Mouse (Mus musculus): ENCODE data around the gene Lypla2.
"Not testable (repeated sequence)": the region's sequence is repeated elsewhere in the genome, so short reads cannot be mapped to it uniquely, and the experiment has no call there.

The Lypla2 gene

DNA sequence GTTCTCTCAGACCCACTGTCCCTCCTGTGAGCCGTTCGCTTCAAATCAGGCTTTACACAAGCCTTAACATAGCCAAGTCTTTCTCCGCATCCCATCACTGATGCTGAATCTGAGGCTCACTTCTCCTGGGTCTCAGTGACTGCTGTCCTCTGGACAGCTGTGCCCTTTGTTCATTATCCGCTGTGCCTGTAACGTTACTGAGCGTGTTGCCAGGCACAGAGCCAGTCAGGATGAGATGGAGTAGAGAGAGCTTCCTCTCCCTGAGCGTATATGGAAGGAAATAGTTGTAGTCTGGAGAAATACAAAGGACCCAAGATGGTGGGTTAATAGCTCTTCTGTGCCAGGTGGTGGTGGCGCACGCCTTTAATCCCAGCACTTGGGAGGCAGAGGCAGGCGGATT lies 23.0 kb downstream of the Lypla2 start:
- DNase-seq: no peak

DNA sequence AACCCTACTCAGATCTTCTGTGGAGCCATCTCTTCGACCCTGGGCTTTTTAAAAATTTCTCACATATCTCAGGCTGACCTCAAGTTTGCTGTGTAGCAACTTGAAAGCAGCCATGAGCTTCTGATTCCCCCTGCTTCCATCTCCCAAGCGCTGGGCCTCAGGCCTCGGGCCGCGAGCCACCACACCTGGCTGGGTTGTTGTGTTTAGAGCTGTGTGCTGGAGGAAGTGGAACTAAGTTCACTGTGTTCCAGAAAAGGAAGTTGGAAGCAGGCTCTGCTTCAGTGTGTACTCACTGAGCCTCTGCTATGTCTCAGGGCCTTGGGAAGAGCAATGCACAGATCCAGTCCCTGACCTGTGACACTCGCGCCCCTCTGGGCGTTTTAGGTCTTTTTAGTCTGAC lies 24.3 kb downstream of the Lypla2 start:
- no peak for DNase-seq

DNA sequence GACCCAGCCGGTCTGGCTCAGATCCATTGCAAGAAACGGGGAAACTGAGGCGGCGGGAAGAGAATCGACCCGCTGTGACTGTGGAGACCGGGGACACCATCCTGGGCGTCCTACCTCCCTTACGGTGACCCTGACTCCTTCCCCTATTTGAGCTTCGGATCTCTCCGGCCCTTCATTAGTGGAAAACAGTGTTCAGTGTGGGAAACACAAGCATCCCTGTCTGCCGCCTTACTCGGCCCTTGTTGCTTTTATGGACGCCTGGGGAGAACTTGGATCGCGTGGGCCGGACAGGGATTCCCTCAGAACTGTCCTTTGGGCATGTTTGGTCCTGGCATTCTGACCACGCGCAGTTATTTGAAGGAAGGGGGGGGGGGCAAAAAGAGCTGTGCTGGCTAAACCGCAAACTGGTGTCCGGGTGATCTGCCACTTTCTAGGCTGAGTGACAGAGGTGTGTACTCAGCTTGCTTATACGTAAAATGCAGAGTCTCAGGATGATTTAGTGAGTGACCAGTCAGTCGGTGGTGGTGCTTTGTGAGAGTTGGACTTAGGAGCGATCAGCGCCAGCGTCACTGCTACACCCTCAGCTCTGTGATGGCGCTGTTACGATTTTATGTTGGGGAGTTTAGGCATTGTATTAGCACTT lies 25.6 kb downstream of the Lypla2 start:
- peak; percentile 38 to 50 for DNase-seq

DNA sequence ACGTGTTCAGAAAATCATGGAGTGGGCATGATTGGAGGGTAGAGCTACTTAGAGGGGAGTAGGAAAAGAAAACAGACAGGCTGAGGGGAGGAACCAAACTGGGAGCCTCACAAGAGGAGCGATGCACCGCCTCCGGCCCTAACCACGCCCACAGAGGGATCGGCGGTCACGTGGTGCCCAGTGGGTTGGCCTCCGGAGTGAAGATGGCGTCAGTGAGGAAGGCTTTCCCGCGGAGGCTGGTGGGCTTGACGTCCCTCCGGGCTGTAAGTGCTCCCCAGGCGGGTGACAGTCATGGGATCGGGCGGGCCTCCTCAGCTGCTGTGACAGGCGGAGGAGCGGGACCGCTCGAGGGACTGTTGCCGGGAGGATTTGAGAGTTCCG lies 26.2 kb downstream of the Lypla2 start, which contains the start of gene Hmgcl:
Gene Hmgcl (plus strand): TSS at position 171 of the 381 bp plus-strand sequence.
- DNase-seq: peak; percentile 91 to 94

DNA sequence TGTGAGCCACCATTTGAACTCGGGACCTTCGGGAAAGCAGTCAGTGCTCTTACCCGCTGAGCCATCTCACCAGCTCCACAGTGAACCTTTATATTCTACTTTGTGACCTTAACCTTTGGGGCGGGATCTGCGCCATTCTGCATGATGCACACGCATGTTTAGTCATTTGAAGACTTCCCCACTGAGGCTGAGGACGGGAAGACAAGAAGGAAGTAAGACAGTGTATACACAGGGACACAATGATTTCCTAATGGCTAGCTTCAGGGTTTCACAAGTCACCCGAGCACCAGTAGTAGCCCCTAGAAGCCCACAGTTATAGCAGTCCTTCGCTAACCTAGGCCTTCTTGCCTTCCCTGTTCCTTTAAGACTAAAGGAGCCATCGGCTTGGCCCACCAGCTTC lies 26.7 kb downstream of the Lypla2 start:
- no peak for DNase-seq

DNA sequence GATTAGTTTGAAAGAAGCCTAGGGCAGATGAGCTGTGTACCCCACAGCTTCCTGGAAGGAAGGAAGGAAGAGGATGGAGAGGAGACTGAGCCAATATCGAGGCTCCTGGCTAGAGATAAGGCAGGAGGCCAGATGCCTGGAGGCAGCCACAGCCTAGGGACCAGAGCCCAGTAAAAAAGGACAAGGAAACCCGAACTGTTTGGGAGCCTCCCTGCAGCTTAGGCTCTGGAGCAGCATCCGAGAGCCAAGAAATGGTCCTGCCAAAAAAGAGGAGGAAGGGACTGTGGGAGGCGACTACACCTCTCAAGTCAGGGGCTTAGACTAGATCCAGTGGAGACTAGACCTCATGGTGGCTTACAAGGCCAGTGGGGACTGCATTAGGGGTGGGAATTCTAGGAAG lies 29.0 kb downstream of the Lypla2 start:
- no peak for DNase-seq

DNA sequence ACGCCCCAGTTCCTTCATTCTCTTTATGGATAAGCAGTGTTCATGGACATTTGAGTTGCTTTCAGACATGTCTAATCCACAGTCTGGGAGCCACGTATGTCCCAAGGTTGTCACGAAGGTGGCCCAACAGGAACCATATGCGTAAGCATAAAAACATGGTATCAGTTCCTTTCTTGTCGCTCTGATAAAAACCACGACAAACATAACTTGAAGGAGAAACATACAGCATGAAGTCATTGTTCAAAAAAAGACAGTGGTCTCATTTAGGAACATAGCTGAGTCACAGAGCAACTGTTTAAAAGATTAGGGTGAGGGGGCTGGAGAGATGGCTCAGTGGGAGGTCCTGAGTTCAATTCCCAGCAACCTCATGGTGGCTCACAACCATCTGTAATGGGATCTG lies 30.2 kb downstream of the Lypla2 start:
- no peak for DNase-seq

DNA sequence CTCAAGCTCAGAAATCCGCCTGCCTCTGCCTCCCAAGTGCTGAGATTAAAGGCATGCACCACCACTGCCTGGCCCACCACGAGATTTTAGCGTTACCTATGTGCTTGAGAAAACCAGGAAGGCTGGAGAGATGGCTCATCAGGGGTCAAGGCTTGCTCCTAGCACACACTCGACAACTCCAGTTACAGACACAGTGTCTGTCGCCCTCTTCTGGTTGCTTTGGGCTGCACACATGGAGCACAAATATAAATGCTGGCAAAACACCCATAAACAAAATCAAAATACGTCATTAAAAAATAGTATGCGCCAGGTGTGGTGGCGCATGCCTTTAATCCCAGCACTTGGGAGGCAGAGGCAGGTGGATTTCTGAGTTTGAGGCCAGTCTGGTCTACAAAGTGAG lies 31.4 kb downstream of the Lypla2 start:
- not testable (repeated sequence) for DNase-seq

DNA sequence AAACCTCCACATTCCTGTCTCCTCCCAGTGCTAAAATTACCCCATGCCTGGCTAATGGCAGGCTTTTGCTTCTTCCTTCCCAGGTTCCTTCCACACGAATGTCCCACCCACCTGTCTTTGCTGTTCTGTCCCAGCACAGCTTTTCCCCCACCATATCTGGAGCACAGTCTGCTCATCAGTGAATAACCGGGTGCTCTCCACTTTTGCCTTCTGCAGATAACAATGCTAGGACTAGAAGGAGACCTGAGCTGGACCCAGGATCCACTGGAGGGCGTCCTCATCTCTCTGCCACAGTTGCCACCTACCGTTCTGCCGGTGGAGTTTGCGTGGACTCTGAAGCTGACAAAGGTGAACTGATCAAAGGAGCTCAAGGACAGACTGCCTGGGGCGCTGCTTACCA lies 33.6 kb downstream of the Lypla2 start:
- no peak for DNase-seq

DNA sequence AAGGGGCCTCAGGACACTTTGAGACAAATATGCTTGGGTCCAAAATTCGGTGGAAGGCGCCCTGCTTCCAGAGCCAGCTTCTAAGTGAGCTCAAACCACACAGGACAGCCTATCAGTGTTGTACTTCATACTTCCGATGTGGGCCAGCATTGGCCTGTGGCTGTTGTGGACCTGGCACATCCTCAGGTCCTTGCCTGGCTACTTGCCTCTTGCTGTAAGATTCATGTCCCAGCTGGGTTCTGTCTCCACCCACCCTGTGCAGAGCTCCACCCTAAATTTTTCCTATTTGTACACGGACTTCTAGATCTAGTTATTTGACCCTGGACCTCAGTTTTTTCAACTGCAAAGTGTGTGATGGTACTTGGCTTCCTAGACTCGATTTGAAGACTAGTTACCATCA lies 36.9 kb downstream of the Lypla2 start:
- no peak for DNase-seq

DNA sequence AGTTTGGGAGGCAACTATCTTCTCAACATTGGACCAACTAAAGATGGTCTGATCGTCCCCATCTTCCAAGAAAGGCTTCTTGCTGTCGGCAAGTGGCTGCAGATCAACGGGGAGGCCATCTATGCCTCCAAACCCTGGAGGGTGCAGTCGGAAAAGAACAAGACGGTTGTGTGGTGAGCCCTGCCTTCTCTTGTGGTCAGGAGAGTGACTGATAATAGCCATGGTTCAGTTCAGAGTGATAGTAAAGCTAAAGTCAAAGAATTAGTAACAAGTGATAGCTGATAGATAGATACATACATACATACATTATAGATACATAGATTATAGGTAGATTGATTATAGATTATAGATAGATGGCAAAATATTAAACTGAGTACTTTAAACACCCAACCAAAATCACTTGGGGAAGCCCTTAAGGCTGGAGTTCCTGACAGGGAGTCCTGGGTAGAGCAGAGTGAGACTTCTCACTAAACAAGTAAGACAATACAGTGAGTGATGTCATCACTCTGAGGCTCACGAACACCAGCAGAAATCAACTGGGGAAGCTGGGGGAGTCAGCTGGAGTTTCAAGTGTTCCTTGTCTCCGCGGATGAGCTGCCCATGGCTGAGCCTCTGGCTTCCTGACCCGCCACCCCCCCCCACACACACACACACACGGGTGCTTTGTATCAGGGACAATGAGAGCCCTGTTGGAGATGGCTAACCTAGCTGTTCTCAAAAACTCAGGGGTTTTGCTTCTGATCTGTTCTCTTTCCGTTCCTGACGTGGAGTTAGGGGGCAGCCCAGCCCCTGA lies 37.5 kb downstream of the Lypla2 start:
- no peak for DNase-seq

DNA sequence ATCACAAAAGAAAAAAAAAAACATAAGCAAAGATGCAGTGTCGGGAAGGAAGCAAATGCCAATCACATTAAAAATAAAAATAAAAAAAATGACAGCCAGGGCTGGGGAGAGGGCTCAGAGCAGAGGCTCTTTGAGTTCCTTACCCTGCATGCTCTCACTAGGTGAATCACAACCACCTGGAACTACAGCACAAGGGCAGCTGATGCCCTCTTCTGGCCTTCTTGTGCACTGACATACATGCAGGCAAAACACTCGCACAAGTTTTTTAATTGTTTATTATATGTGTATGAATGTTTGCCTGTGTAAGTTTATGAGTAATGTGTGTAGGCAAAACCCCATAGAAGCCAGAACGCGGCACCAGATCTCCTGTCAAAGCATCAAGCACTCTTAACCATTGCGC lies 40.6 kb downstream of the Lypla2 start:
- no peak for DNase-seq

DNA sequence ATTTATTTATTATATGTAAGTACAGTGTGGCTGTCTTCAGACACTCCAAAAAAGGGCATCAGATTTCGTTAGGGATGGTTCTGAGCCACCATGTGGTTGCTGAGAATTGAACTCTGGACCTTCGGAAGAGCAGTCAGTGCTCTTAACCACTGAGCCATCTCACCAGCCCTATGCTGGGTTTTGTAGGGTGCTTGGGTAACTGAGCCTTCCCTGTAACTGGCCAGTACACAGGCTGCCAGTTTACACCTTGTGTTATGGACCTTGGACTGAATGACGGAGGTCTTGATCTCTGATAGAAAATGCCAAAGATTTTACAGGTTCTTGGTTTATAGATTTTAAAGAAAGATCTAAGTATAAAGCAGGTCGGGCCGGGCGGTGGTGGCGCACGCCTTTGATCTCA lies 42.2 kb downstream of the Lypla2 start:
- DNase-seq: no peak

DNA sequence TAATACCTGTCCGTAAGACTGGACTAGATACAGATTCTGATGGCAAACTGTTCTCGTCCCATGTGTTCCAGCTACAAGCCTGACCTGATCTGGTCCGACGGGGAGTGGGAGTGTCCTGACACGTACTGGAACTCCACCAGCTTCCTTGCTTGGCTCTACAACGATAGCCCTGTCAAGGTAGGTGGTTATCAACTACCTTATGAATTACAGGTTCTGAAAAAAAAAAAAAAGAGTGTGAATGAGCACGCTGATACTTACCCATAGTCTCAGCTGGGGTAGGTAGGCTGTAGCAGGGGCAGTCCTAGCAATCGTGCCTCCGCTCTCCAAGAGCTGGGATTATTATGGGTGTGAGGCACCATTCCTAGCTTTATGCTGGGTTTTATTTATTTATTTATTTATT lies 42.6 kb downstream of the Lypla2 start:
- no peak for DNase-seq

DNA sequence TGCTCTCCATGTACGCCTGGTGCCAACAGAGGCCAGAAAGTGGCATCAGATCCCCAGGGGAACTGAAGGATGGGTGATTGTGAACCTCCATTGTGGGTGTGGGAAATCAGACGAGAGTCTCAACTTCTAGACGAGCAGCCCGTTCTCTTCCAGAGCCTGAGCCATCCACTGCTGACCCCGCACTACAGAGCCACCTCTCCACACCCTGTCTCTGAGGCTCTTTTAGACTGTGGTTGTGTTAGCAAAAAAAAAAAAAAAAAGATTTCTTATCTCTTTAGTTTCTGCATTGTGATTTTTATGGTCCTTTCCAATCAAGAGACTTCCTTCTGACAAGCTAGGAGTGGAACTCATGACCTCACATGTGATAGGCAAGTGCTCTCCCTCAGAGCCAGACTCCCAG lies 43.0 kb downstream of the Lypla2 start:
- no peak for DNase-seq

DNA sequence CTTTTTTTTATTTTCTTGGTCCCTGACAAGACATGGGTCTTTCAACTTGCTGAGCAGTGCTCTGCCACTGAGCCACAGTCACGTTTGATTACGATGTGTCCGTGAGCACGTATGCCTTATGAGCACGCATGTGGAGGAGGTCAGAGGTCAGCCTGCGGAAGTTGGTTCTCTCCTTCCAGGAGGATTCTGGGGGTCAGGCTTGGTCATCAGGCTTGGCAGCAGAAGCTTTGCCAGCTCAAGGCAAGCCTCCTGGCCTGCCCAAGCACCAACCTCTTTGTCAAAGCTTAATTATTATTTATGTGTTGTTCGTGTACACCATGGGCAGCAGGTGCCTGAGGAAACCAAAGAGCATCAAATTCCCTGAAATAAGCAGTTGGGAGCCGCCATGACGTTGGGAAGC lies 44.0 kb downstream of the Lypla2 start:
- no peak for DNase-seq

DNA sequence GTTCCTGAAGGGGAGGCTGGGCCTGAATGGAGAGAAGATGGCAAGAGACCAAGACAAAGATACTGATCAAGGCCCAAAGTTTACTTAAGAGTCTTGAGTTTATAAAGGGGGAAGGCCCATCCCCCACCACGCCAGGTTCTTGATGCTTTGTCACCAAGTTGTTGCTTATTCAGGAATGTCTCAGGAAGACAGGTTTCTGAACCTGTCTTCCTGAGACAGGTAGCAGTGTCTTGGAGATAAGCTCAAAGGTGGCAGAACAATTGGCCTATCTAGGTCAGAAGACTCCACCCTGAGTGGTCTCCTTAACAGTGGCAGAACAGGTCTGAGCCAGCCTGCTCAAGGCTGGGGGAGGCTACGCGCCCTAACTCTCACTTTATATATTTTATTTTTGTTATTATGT lies 45.6 kb downstream of the Lypla2 start:
- DNase-seq: no peak

DNA sequence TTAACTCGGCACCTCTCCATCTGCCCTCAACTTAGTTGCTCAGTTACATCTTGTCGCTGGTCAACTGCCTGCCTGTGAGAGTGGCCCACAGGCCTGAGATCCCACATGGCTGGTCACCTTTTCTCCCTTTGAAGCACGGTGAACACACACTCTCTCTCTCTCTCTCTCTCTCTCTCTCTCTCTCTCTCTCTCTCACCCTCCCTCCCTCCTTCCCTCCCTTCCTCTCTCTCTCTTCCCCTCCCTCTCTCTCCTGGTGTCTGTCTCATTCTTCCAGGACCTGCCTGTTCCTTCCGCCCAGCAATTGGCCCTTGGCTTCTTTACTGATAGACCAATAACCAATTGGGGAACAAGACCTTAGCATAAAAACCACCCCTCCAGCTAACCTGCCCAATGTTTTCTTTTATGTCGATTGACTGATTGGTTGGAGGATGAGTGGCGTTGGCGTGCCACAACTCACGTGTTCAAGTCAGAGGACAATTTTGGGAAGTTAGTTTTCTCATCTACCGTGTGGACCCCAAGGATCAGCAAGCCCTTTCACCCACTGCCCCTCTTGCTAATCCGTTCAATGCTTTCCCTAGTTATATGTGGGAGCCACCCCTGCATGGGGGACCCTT lies 46.1 kb downstream of the Lypla2 start:
- DNase-seq: no peak

DNA sequence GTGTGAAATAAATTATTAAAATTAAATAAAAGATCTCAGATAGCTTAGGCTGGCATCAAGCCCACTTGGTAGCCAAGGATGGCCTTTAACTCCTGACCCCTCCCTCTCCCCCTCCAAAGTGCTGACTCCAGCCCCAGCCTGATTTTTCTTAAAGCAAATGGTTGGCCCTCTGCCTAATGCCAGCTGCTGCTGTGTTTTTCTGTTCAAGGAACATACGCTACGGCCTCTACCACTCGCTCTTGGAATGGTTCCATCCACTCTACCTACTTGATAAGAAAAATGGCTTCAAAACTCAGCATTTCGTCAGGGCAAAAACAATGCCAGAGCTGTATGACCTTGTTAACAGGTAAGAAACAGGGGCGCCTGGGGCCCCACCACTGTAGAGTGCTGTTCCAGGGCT lies 47.1 kb downstream of the Lypla2 start:
- no peak for DNase-seq

DNA sequence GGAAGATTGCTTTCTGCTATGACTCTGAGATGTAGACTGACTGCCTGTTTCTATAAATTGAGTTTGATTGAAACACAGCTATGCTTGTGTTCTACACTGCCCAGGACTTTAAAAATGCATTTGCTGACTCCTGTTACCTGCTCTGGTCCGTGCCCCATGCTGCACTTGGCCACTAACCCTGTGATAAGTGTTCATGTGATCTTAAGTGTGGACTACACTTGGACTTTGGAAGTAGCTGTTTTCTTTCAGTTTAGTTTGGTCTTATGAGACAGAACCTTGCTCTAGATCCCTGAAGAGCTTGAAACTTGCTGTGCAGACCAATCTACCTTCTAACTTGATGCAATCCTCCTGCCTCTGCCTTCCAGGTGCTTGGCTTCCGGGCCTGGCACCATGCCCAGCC lies 48.0 kb downstream of the Lypla2 start:
- DNase-seq: no peak

DNA sequence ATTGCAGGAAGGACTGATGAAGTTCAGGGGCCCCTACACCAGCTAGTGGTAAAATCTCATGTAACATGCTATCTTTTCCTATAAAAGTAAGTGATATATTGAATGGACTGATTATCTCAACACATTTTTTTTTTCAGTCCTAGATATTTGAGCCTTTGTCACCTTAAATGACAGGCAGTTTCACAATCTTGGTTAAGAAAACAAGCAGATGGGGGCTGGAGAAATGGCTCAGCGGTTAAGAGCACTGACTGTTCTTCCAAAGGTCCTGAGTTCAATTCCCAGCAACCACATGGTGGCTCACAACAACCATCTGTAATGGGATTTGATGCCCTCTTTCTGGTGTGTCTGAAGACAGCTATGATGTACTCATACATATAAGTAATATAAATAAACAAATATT lies 50.2 kb downstream of the Lypla2 start:
- no peak for DNase-seq

DNA sequence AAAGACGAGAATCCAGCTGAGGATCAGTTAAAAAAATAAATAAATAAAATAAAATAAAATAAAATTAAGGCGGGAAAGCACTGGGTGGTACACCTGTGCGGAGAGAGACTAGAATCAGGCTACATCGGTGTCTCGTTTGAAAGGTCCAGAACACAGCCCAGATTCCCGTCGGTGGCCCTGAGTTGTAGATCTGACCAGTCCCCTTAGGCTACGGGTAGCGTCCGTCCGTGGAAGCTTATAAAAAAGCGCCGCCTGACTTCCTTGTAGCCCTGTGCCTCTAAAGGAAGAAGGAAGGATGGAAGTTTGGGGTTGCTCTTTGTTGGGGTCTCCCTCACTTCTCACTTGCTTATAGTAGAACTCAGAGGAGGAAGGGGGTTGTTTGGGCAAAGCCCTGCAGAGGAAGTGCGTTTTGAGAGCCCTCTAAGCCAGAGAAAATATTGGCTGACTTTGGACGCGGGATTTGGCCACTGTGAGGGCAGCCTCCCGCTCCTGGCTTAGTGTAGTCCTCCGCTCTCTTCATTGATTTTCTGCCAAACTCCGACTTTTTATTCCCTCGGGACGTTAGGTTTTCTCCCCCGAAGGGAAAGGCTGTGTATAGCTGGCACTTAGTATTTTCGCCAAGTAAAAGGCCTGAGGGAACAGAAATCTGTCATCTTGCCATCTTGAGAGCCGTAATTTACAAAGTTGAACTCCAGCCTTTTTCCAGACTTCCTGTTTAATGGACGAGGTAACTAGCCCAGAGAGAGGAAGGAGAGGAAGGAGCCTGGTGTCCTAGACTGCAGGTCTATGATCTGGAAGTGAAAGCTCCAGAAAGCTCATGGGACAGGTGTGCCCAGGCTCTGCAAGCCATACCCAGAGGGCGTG lies 50.9 kb downstream of the Lypla2 start:
- DNase-seq: peak in 1 of 2 experiments; percentile 17
